Mouse (Mus musculus) hindbrain, embryonic 11.5 days (tissue): ENCODE measurements around the gene Gm5771. TPM values are rescaled to one million over a fixed set of nuclear protein-coding genes. Genes with fewer than 3 reads are reported as not detected.
"Not testable (repeated sequence)": the region's sequence is repeated elsewhere in the genome, so short reads cannot be mapped to it uniquely, and the experiment has no call there.

Experiments used
- ATAC-seq: fragments of 200-750 bp; cut with Nextera tagmentation; 2 replicates; pipeline ENCODE4 v1.8.0; 2017; ENCODE audit warnings: mild to moderate bottlenecking, moderate TSS enrichment, moderate library complexity; ENCODE audit not compliant: low FRiP score
- DNase-seq: peaks from one replicate; pipeline ENCODE4 v3.0.0-alpha.2; 2015; ENCODE audit warnings: low spot score
- H3K27ac ChIP-seq: fragments of 300-500 bp; sonication (generic); 2 replicates; pipeline ENCODE4 v1.5.1; 2014; ENCODE audit warnings: mild to moderate bottlenecking, low read depth, low read length
- H3K27me3 ChIP-seq: fragments of 300-500 bp; sonication (generic); 2 replicates; pipeline ENCODE4 v1.6.1; 2014; ENCODE audit warnings: mild to moderate bottlenecking, low read length, moderate library complexity, mixed read lengths; ENCODE audit not compliant: control insufficient read depth, insufficient read depth
- H3K36me3 ChIP-seq: fragments of 300-500 bp; sonication (generic); 2 replicates; pipeline ENCODE4 v1.6.1; 2014; ENCODE audit warnings: mild to moderate bottlenecking, low read length, moderate library complexity, mixed read lengths; ENCODE audit not compliant: control insufficient read depth, insufficient read depth
- H3K4me1 ChIP-seq: fragments of 300-500 bp; sonication (generic); replicated peaks from 2 replicates; pipeline ENCODE4 v1.6.1; 2014; ENCODE audit warnings: low read length, mixed read lengths; ENCODE audit not compliant: control insufficient read depth, insufficient read depth
- H3K4me2 ChIP-seq: fragments of 300-500 bp; sonication (generic); replicated peaks from 2 replicates; pipeline ENCODE4 v1.6.1; 2014; ENCODE audit warnings: mild to moderate bottlenecking, low read depth, low read length
- H3K4me3 ChIP-seq: fragments of 300-500 bp; sonication (generic); 2 replicates; pipeline ENCODE4 v1.5.1; 2014; ENCODE audit warnings: low read depth, low read length
- H3K9ac ChIP-seq: fragments of 300-500 bp; sonication (generic); 2 replicates; pipeline ENCODE4 v1.6.1; 2014; ENCODE audit warnings: low read depth, low read length
- H3K9me3 ChIP-seq: fragments of 300-500 bp; sonication (generic); 2 replicates; pipeline ENCODE4 v1.6.1; 2016; ENCODE audit warnings: low read length; ENCODE audit not compliant: control insufficient read depth
- WGBS: fragments of 180-500 bp; shearing (Covaris S2); extraction: QIAGEN DNeasy Blood & Tissue Kit; methylation state at CpG from one replicate; pipeline ENCODE4 v1.1.7; 2014; 5-methylcytosine and 5-hydroxymethylcytosine counted together
- polyA plus RNA-seq: library from polyadenylated mRNA; unstranded; fragments of >200 nt; fragmentation: Nextera tagmentation; extraction: Ambion mirVana; gene quantifications from 2 replicates; pipeline ENCODE4 v1.2.1, GENCODE M21; 2014

Gm5771 gene
- polyA plus RNA-seq, result not detected in 2 replicates

DNA sequence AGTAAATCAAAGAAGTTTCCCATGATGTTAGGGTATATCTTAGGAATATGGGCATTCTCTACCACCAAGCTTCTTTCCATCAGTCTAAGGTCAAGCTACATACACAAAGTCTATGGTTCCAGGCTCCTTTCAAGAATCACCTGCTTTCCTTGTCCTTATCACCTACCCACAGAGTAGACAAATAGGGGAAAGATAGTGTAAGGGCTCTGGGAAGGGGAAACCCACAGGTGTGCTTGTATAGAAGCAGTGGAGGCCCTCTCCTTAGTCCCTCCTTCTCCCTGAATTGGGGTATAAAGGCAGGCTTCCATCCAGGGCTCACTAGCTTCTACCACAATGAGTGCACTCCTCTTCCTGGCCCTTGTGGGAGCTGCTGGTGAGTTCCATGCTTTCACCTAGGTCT is at the start of gene Gm5771:
Gene Gm5771 (plus strand): TSS at position 301 of the 400 bp plus-strand sequence.
- not testable (repeated sequence) for H3K4me2 ChIP-seq, H3K4me1 ChIP-seq, H3K36me3 ChIP-seq, DNase-seq, H3K4me3 ChIP-seq, H3K9me3 ChIP-seq, H3K9ac ChIP-seq, H3K27ac ChIP-seq, H3K27me3 ChIP-seq, ATAC-seq

DNA sequence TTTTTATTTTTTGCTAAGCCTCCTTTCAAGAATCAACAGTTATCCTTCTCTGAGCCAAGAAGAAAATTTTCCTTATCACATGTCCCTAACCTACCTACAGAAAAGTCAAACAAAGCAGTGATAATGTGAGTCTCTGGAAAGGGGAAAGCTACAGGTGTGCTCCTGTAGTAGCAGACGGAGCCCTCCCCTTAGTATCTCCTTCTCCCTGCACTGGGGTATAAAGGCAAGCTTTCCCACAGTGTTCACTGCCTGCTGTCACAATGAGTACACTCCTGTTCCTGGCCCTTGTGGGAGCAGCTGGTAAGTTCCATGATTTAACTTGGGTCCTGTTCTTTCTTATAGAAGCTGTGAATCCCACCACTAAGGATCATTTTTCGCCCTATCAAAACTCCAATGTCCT is 38.2 kb upstream of the Gm5771 start, which contains the start of gene Try10:
Gene Try10 (plus strand): TSS at position 174 of the 400 bp plus-strand sequence.
- WGBS, result 72% methylated on average over 2 of the region's 2 CpGs
- DNase-seq (no peak), ATAC-seq (no peak)
- Histone ChIP-seq H3K4me3 (no peak within 1 kb of the TSS), H3K9me3 (no peaks in the 10 kb centered on the region), H3K4me1 (no peaks in the 10 kb centered on the region), H3K4me2 (no peak within 1 kb of the TSS), H3K27me3 (no peaks in the 10 kb centered on the region), H3K36me3 (no peaks in the 10 kb centered on the region), H3K9ac (no peak within 1 kb of the TSS), H3K27ac (no peak within 1 kb of the TSS)

DNA sequence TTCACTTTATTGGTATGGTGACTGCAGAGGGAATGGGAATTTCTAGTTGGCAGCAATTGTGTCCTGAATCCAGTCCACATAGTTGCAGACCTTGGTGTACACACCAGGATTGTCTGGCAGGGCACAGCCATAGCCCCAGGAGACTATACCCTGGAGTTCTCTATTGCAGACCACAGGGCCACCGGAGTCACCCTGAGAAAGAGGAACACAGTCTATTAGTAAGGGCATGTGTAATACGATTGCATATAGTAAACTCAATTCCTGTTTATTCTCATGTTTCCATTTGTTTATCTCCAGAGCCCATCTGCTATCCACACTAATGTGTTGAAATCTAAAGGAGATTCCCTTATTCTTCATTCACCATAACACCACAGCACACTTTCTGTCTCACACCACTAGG is 18.4 kb upstream of the Gm5771 start:
- not testable (repeated sequence) for H3K27me3 ChIP-seq, H3K9ac ChIP-seq, H3K9me3 ChIP-seq, H3K4me3 ChIP-seq, H3K4me1 ChIP-seq, DNase-seq, H3K36me3 ChIP-seq, H3K27ac ChIP-seq, ATAC-seq, H3K4me2 ChIP-seq
- WGBS, result 100% methylated on average over 1 of the region's 2 CpGs

DNA sequence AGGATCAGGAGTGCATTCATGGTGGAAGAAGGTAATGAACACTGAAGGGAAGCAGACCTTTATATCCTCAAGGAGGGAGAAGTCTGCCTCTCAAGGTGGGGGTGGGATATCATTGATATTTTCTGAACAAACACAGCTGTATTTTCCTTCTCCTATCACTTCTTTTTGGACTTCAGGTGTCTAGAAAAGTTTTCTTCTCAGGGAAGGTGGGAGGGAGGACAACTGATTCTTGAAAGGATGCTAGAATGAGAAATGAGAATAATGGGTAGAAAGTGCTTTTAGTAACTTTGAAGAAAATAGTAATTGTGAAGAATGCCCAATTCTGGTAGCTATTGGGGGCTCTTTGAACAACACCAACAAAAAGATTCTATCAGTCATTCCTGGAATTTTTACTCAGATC is 14.6 kb upstream of the Gm5771 start, which contains the start of gene Prss3:
Gene Prss3 (minus strand): TSS at position 101 of the 400 bp plus-strand sequence.
- not testable (repeated sequence) for H3K27me3 ChIP-seq, H3K27ac ChIP-seq, H3K4me2 ChIP-seq, H3K9ac ChIP-seq, H3K4me1 ChIP-seq, DNase-seq, H3K4me3 ChIP-seq, H3K36me3 ChIP-seq, H3K9me3 ChIP-seq, ATAC-seq

DNA sequence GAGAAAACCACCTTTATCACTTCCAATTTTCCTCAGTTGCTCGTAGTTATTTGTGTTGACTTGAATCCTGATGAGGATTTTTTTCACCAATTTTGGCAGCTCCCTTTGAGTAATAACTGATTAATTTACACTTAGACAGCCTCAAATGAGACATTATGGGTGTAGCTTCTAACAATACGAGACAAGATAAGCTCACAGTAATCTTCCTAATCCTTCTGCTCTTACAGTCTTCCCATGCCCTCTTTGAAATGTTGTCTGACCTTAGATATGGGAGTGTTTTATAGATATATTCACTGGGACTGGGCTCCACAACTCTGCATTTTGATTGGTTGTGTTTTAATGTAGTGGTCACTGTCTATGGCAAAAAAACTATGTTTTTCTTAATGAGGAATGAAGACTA is 5.4 kb upstream of the Gm5771 start:
- DNase-seq (no peak), ATAC-seq (no peak)
- H3K9me3 ChIP-seq, result no peaks in the 10 kb centered on the region
- H3K4me2 ChIP-seq, result no peak overlapping the region
- H3K36me3 ChIP-seq, result no peaks in the 10 kb centered on the region
- no peaks in the 10 kb centered on the region for H3K27me3 ChIP-seq
- H3K27ac ChIP-seq, result no peak overlapping the region
- H3K4me1 ChIP-seq, result no peaks in the 10 kb centered on the region
- 80% methylated on average over 2 of the region's 2 CpGs for WGBS
- H3K4me3 ChIP-seq, result no peak overlapping the region
- H3K9ac ChIP-seq, result no peak overlapping the region

DNA sequence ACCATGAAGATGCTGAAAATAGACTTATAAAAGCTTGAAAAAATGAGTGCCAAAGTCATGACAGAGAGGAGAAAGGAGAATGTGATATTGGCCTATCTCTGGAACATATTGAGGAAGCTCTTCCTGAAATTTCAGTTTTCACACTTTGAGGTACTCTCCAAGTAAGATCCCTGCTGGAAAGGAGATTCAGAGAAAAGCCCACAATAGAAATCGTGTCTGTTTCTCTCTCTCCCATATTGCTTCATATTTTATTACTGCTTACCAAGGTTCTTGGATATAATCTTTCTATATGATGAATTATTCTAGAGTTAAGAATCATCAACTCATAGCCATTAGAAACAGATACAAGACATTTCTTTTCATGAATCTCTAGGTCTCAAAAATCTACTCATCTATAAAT is 516 bp upstream of the Gm5771 start:
- H3K36me3 ChIP-seq, H3K4me2 ChIP-seq, H3K9me3 ChIP-seq, H3K27me3 ChIP-seq, H3K9ac ChIP-seq, DNase-seq, ATAC-seq, H3K4me1 ChIP-seq, H3K4me3 ChIP-seq, H3K27ac ChIP-seq: not testable (repeated sequence)
- 79% methylated on average over 1 of the region's 1 CpGs for WGBS

DNA sequence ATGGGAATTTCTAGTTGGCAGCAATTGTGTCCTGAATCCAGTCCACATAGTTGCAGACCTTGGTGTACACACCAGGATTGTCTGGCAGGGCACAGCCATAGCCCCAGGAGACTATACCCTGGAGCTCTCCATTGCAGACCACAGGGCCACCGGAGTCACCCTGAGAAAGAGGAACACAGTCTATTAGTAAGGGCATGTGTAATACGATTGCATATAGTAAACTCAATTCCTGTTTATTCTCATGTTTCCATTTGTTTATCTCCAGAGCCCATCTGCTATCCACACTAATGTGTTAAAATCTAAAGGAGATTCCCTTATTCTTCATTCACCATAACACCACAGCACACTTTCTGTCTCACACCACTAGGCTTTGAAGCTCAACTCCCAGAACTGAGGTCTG is 50.1 kb downstream of the Gm5771 start:
- H3K27me3 ChIP-seq, H3K4me1 ChIP-seq, H3K9ac ChIP-seq, DNase-seq, H3K36me3 ChIP-seq, H3K4me3 ChIP-seq, H3K9me3 ChIP-seq, H3K4me2 ChIP-seq, H3K27ac ChIP-seq, ATAC-seq: not testable (repeated sequence)
- 80% methylated on average over 1 of the region's 2 CpGs for WGBS

DNA sequence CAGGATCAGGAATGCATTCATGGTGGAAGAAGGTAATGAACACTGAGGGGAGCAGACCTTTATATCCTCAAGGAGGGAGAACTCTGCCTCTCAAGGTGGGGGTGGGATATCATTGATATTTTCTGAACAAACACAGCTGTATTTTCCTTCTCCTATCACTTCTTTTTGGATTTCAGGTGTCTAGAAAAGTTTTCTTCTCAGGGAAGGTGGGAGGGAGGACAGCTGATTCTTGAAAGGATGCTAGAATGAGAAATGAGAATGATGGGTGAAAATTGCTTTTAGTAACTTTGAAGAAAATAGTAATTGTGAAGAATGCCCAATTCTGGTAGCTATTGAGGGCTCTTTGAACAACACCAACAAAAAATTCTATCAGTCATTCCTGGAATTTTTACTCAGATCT is 53.9 kb downstream of the Gm5771 start, which contains the start of gene Gm10334:
Gene Gm10334 (minus strand): TSS at position 101 of the 400 bp plus-strand sequence.
- H3K4me1 ChIP-seq, H3K27ac ChIP-seq, H3K4me3 ChIP-seq, H3K27me3 ChIP-seq, H3K4me2 ChIP-seq, H3K36me3 ChIP-seq, DNase-seq, H3K9me3 ChIP-seq, H3K9ac ChIP-seq, ATAC-seq: not testable (repeated sequence)
